Mouse (Mus musculus): ENCODE results near the gene Gkn3. TPM values are rescaled to one million over a fixed set of nuclear protein-coding genes. Genes with fewer than 3 reads are reported as not detected.

Gene Gkn3
- total RNA-seq (2021) = 1 to 10 TPM; 1.1 to 1.5 TPM

- intact Hi-C loops (cut with DNase I) = no loop called here
- no peak for DNase-seq (ENCODE audit: low spot score)
These were observed at the start of gene Gkn3 for GRCm38 (mm10) chr6:87388877-87389276. Gene Gkn3, minus strand, starts transcription at chr6:87388935.

- DNase-seq (ENCODE audit: low spot score) = no peak
- intact Hi-C loops (cut with DNase I) = no loop called here
These were observed 48.0 kb upstream of the Gkn3 start for GRCm38 (mm10) chr6:87436745-87437144.

DNA sequence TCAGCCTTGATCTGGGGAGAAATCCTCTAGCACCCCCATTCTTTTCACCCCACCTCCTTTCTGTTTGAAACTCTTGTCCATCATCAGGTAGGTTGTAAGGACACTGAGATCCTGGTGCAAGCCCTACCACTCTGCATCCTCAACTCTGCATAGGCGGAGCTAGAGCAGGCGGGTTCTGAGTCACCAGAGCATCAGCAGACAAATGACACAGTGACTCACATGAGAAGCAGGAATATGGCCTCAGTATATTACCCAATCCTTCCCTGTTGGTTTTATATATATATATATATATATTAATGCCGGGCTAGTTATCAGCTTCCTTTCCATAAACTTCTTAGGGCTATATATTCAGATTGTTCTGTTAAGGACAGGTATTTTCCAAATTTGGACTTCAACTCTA lies 47.1 kb upstream of the Gkn3 start:
- DNase-seq (ENCODE audit: low spot score) = no peak
- intact Hi-C loops (cut with DNase I) = no loop called here

DNA sequence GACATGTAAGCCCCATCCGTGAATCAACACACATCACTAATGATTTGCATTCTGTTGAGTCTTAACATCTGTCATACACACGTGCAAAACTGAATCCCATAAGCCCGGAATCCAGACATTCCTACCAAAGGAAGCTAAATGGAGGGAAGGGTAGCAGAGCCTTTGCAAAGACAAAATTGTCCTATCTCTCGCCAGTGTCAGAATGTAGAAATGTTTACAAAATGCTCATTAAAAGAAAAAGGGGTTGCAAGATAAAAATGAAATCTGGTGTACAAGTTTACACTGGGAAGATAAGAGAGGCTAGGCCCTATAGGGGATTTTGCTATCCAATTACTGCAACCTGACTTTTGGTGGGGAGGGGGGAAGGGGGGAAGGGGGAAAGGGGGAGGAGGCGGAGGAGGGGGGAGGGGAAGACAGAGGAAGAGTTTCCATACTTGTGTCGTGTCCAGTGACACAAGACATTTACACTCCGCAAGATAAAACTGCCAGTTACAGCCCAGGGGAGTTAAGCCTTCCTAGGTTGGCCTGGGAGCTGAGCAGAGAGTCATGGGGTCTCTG lies 39.8 kb upstream of the Gkn3 start, which contains the start of gene Bmp10:
Bmp10 (plus strand) TSS at position 508 of the 558 bp plus-strand sequence.
- intact Hi-C loops (cut with DNase I) = no loop called here
- DNase-seq (ENCODE audit: low spot score) = no peak

DNA sequence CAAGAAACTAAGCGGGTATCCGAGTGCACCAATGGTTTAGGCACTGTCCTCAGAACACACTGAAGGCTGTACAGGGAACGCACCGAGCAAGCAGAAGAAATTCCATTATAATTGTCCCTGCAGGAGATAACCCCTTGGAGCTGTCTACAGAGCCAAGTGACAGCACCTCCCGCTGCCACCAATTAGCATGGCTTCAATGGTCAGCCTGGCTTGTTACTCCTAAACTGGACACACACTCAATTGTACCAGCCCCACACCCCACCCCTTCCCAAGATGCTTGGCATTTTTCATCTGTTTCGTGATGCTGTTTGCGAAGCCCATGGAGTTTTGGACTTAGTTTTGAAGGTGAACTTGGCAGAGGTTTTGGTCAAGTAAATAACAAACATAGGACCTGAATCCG lies 38.9 kb upstream of the Gkn3 start:
- intact Hi-C loops (cut with DNase I) = no loop called here
- DNase-seq (ENCODE audit: low spot score) = no peak

- intact Hi-C loops (cut with DNase I) = no loop called here
- DNase-seq (ENCODE audit: low spot score) = no peak
These were observed 38.2 kb upstream of the Gkn3 start for GRCm38 (mm10) chr6:87426954-87427353.

DNA sequence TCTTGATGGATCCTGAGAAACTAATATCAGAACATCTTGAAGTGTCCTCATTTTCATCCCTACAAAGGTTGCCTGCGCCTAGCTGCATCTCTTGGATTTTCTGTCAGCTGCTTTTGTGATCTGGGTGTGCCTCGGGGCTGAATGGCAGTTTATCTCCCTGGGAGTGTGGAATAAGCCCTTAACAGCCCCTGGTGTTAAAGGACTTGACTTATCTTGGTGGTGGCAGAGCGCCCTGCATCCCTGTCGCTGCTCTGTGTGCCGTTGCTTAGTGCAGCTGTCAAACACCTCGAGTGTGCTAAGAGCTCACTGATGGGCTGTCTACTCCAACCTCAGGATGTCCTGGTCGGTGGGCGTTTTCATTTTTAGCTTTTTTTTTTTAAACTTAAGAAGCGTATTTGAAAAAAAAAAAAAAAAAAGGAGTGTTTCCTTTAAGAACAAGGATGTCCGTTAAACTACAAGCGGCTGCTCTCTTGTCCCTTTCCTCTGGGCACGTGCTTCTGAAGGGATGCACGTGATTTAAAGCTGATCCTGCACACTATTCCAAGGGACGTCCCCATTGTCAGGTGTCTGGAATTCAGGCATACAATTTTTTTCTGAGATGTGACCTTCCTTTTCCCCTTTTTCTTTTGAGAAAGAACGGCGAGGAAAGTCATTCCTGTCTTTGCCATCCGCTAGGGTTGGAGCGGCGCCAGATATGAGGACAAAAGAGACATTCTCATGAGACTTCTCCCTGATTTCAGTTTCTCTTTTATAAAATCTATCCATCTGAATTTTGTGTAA lies 35.5 kb upstream of the Gkn3 start:
- intact Hi-C loops (cut with DNase I) = no loop called here
- DNase-seq (ENCODE audit: low spot score) = no peak

DNA sequence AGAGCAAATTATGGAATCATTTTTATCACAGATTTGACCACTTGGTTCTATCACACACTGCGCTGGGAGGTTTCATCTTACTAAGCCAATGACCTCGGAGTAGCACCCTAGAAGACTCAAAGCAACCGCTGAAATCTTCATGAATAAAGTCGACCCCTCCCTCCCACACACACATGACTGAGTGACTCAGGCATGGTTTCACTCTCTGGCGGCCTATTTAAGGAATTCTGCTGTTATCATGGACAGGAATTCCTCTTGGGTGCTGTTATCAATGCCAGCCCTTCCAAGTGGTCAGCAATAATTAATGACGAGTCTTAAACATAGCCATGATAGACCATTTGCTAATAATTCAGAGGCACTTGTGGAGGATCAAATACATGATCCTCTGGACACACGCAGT lies 33.6 kb upstream of the Gkn3 start:
- intact Hi-C loops (cut with DNase I) = no loop called here
- no peak for DNase-seq (ENCODE audit: low spot score)

DNA sequence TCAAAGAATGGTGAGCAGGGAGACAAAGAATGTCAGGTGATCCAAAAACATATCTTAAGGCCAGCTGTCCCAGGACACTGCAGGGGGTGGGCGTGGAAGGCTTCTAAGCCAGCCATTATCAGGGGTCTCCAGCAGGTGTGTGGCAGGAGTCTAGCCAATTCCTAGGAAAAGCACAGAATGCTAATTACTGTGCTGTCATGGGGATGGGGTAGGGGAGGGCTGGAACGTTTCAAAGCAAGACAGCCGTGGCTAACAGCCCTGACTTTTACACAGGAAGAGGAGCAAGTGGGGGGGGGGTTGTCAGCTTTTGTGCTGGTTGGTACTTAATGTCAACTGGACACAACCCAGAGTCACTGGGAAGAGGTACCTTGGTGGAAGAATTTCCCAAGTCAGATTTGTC lies 23.3 kb upstream of the Gkn3 start:
- intact Hi-C loops (cut with DNase I) = no loop called here
- DNase-seq (ENCODE audit: low spot score) = no peak

DNA sequence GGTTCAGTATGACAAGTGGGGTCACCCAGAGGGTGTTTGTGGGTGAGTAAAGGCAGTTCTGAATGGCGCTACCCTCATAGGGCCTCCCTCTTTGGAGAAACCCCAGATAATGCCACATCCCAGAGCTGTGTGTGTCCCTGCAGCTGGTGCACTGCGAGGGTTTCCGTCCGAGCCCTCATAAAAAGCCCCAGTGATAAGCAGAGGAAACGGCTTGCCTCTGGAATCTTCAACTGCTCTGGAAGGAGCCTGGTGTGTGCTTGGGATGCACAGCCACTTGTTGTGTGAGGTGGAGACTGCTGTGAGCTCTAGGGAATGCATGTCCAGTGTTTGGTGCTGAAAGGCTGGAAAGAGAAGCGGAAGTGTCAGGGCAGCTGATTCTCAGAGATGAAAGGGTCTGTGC lies 12.7 kb upstream of the Gkn3 start:
- intact Hi-C loops (cut with DNase I) = no loop called here
- no peak for DNase-seq (ENCODE audit: low spot score)

- intact Hi-C loops (cut with DNase I) = loop anchor here (5.0 kb wide), 3 partner anchors 52 to 272 kb away; partner anchors contain the start of gene Aplf
- DNase-seq (ENCODE audit: low spot score) = no peak
These were observed 11.3 kb upstream of the Gkn3 start for GRCm38 (mm10) chr6:87399886-87400566.

- intact Hi-C loops (cut with DNase I) = loop anchor here (5.0 kb wide), 3 partner anchors 53 to 273 kb away; partner anchors contain the start of gene Aplf
- DNase-seq (ENCODE audit: low spot score) = no peak
These were observed 10.4 kb upstream of the Gkn3 start for GRCm38 (mm10) chr6:87399137-87399536.

DNA sequence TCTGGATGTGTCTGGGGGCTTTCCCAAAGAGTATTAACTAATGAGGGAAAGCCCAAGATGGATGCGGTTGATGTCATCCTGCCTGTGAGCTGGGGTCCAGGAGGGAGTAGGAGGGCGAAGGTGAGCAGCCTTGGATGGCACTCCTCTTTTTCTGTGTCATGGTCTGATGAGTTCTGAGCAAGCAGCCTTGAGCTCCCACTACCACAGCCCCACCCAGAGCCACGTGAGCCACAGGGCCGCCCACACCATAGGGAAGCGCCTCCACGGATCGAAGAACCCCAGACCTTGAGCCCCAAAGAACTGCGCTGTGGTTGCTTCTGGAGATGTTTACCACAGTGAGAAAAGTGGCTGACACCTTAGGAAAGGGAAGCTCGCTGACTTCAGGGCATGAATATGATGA lies 6.0 kb upstream of the Gkn3 start:
- intact Hi-C loops (cut with DNase I) = loop anchor here (5.0 kb wide), 3 partner anchors 58 to 278 kb away; partner anchors contain the start of gene Aplf
- no peak for DNase-seq (ENCODE audit: low spot score)

GRCm38 (mm10) chr6:87393466-87394205 lies 4.9 kb upstream of the Gkn3 start:
- no peak for DNase-seq (ENCODE audit: low spot score)
- intact Hi-C loops (cut with DNase I) = no loop called here

DNA sequence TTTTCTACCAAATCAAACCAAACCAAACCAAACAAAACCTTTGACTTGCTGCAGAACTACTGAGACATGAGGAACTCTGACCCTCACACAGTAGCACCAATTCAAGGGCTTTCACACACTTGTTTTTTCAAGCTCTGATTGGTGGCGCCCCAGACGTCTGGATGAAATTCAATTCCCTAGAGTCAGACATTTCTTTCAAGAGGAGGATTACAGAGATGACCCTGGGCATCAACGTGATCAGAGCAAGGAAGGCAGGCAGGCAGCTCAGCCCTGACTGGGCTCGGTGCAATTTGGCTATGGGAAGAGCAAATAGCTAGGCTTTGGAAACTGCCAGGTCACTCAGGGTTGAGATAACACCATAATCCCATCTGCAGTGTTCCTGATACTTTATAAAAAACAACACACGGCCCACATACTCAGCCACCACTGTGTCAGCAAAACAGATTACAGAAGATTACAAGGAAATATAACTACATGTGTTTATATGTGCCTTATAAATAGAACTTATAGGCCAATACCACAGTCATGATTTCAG lies 787 bp upstream of the Gkn3 start:
- intact Hi-C loops (cut with DNase I) = no loop called here
- no peak for DNase-seq (ENCODE audit: low spot score)

DNA sequence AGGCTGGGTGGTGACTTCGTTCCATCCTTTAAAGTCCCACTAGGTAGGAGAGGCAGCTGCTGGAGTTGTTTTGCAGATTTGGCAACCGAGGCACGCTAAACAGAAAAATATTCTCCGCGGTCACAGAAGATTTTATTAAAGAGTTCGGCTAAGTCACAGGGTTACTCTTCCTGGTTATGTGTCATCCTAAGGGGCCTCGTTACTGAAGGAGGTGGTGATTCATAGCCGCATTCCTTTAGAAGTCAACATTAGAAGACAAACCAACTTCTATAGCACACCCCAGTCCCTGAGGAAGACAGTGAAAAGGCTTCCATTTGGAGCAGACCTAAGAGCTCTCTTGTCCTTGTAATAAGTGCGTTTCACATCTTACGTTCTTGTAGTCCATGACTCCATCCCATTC lies 2.1 kb downstream of the Gkn3 start:
- no peak for DNase-seq (ENCODE audit: low spot score)
- intact Hi-C loops (cut with DNase I) = loop anchor here (1.0 kb wide), 1 partner anchor 285 kb away; no protein-coding TSS in a partner anchor

DNA sequence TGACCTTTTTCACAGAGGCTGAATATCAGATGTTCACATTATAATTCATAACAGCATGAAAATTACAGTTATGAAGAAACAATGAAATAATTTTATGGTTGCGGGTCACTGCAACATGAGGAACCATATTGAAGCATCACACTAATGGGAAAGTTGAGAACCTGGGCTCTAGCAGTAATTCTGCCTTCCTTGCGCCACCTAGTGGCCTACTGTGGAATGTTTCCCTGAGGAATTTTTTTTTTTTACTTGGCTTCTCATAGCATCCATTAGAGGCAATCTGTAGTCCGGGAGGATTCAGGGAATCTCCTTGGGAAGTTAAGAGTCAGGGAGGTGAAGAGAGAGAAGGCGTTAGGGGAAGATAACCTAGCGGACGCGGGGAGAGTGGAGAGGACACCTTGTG lies 2.5 kb downstream of the Gkn3 start:
- intact Hi-C loops (cut with DNase I) = loop anchor here (1.0 kb wide), 1 partner anchor 285 kb away; no protein-coding TSS in a partner anchor
- DNase-seq (ENCODE audit: low spot score) = no peak

DNA sequence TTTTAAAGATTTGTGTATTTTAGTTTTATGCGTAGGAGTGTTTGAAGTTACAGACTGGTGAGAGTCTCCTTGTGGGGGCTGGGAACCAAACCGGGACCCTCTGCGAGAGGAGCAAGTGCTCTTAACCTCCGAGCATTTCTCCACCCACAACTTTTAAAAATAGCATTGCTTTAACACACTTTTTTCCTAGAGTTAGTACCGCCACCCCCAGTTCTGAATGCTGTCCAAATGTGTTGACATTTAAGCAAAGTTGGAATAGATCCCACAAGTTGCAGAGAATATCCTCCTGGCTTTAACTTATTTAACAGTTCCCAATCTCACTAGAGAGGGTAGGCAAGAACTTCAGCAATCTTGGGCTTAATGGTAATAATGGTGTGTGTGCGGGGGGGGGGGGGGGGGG lies 4.0 kb downstream of the Gkn3 start:
- no peak for DNase-seq (ENCODE audit: low spot score)
- intact Hi-C loops (cut with DNase I) = no loop called here

- intact Hi-C loops (cut with DNase I) = no loop called here
- no peak for DNase-seq (ENCODE audit: low spot score)
These were observed 4.6 kb downstream of the Gkn3 start for GRCm38 (mm10) chr6:87383926-87384691.

Measured in heart, postnatal 25 days (tissue).